Mouse (Mus musculus) stomach, embryonic 15.5 days (tissue): ENCODE measurements around the gene Ssbp2. TPM values are rescaled to one million over a fixed set of nuclear protein-coding genes. Genes with fewer than 3 reads are reported as not detected.

Experiments used
- ATAC-seq: fragments of 200-750 bp; cut with Nextera tagmentation; 2 replicates; pipeline ENCODE4 v1.8.0; 2017; ENCODE audit warnings: low read depth, moderate number of reproducible peaks, moderate TSS enrichment; ENCODE audit not compliant: insufficient read depth, low FRiP score
- H3K27ac ChIP-seq: fragments of 300-500 bp; sonication (generic); 2 replicates; pipeline ENCODE4 v1.5.1; 2015; ENCODE audit warnings: mild to moderate bottlenecking, inconsistent platforms
- H3K27me3 ChIP-seq: fragments of 300-500 bp; sonication (generic); replicated peaks from 2 replicates; pipeline ENCODE4 v1.6.1; 2015; ENCODE audit warnings: inconsistent platforms
- H3K36me3 ChIP-seq: fragments of 300-500 bp; sonication (generic); 2 replicates; pipeline ENCODE4 v1.6.1; 2015; ENCODE audit warnings: inconsistent platforms
- H3K4me1 ChIP-seq: fragments of 300-500 bp; sonication (generic); 2 replicates; pipeline ENCODE4 v1.6.1; 2015; ENCODE audit warnings: inconsistent platforms
- H3K4me2 ChIP-seq: fragments of 300-500 bp; sonication (generic); 2 replicates; pipeline ENCODE4 v1.6.1; 2015; ENCODE audit warnings: mild to moderate bottlenecking, inconsistent platforms
- H3K4me3 ChIP-seq: fragments of 300-500 bp; sonication (generic); replicated peaks from 2 replicates; pipeline ENCODE4 v1.5.1; 2015; ENCODE audit warnings: inconsistent platforms
- H3K9ac ChIP-seq: fragments of 300-500 bp; sonication (generic); 2 replicates; pipeline ENCODE4 v1.6.1; 2015; ENCODE audit warnings: inconsistent platforms
- H3K9me3 ChIP-seq: fragments of 300-500 bp; sonication (generic); 2 replicates; pipeline ENCODE4 v1.6.1; 2016; ENCODE audit warnings: inconsistent platforms
- WGBS: fragments of 180-500 bp; shearing (Covaris S2); methylation state at CpG from one replicate; pipeline ENCODE4 v1.1.7; 2015; 5-methylcytosine and 5-hydroxymethylcytosine counted together
- polyA plus RNA-seq: library from polyadenylated mRNA; unstranded; fragments of >200 nt; fragmentation: Nextera tagmentation; extraction: Ambion mirVana; gene quantifications from 2 replicates; pipeline ENCODE4 v1.2.1, GENCODE M21; 2015

Ssbp2 gene
- polyA plus RNA-seq, 1 experiment from 2014 or later = 114 TPM

DNA sequence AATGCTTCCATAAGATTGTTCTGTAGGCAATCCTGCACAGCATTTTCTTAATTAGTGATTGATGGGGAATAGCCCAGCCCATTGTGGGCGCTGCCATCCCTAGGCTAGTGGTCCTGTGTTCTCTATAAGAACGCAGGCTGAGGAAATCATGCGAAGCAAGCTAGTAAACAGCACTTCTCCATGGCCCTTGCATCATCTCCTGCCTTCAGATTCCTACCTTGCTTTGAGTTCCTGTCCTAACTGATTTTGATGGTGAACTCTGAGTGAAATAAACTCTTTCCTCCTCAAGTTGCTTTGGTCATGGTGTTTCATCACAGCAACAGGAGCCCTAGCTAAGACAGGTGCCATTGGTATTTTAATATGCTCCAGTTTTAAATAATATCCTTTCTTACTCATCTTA, 41.7 kb downstream of the Ssbp2 start:
- no peaks in the 10 kb centered on the region for H3K4me1 ChIP-seq
- H3K9me3 ChIP-seq = no peaks in the 10 kb centered on the region
- H3K9ac ChIP-seq = no peak overlapping the region
- no peak for ATAC-seq
- 95% methylated on average over 3 of the region's 3 CpGs for WGBS
- H3K4me2 ChIP-seq = no peak overlapping the region
- no peak overlapping the region for H3K4me3 ChIP-seq
- H3K36me3 ChIP-seq = no peaks in the 10 kb centered on the region
- H3K27me3 ChIP-seq = no peaks in the 10 kb centered on the region
- no peak overlapping the region for H3K27ac ChIP-seq

GRCm38 (mm10) chr13:91502642-91503373, 42.7 kb downstream of the Ssbp2 start:
- no peak for ATAC-seq
- Histone ChIP-seq H3K9me3 (no peaks in the 10 kb centered on the region), H3K4me1 (no peaks in the 10 kb centered on the region), H3K27me3 (no peaks in the 10 kb centered on the region), H3K36me3 (no peaks in the 10 kb centered on the region), H3K4me3 (no peak overlapping the region), H3K9ac (no peak overlapping the region), H3K4me2 (no peak overlapping the region), H3K27ac (no peak overlapping the region)
- WGBS = 63% methylated on average over 12 of the region's 12 CpGs

DNA sequence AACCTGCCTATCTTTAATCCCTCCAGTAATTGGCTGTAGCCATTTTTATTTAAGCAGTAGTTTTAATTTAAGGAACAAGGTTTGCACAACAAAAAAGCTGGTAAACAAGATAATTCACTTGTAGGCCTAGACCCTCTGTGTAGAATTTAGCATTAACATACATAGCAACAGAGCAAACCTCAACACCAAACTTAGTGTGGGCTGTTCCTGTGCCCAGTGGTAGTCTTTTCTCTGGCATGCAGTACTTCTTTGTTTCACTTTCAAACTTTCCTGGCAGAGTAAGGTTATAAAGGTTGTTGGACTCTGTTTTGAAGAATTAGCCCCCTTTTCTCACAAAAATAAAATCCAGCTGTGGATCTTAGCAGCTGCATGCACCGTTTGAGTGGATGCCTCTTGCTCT, 48.9 kb downstream of the Ssbp2 start:
- 69% methylated on average over 1 of the region's 1 CpGs for WGBS
- Histone ChIP-seq H3K36me3 (no peaks in the 10 kb centered on the region), H3K9me3 (no peaks in the 10 kb centered on the region)

GRCm38 (mm10) chr13:91509467-91509866, 49.4 kb downstream of the Ssbp2 start:
- Histone ChIP-seq H3K27me3 (no peaks in the 10 kb centered on the region), H3K36me3 (no peaks in the 10 kb centered on the region), H3K4me1 (no peaks in the 10 kb centered on the region), H3K4me2 (no peak overlapping the region), H3K9me3 (no peaks in the 10 kb centered on the region), H3K27ac (no peak overlapping the region), H3K9ac (no peak overlapping the region), H3K4me3 (no peak overlapping the region)
- WGBS = 39% methylated on average over 2 of the region's 2 CpGs
- no peak for ATAC-seq

More for the DNA sequence above, 48.9 kb downstream of the Ssbp2 start:
- H3K4me1 ChIP-seq = no peaks in the 10 kb centered on the region
- no peak overlapping the region for H3K4me2 ChIP-seq
- no peaks in the 10 kb centered on the region for H3K27me3 ChIP-seq
- no peak overlapping the region for H3K4me3 ChIP-seq
- no peak overlapping the region for H3K9ac ChIP-seq
- no peak overlapping the region for H3K27ac ChIP-seq
- no peak for ATAC-seq

GRCm38 (mm10) chr13:91514979-91515378, 54.9 kb downstream of the Ssbp2 start:
- H3K27me3 ChIP-seq = no peaks in the 10 kb centered on the region
- no peak overlapping the region for H3K4me3 ChIP-seq
- 85% methylated on average over 4 of the region's 4 CpGs for WGBS

DNA sequence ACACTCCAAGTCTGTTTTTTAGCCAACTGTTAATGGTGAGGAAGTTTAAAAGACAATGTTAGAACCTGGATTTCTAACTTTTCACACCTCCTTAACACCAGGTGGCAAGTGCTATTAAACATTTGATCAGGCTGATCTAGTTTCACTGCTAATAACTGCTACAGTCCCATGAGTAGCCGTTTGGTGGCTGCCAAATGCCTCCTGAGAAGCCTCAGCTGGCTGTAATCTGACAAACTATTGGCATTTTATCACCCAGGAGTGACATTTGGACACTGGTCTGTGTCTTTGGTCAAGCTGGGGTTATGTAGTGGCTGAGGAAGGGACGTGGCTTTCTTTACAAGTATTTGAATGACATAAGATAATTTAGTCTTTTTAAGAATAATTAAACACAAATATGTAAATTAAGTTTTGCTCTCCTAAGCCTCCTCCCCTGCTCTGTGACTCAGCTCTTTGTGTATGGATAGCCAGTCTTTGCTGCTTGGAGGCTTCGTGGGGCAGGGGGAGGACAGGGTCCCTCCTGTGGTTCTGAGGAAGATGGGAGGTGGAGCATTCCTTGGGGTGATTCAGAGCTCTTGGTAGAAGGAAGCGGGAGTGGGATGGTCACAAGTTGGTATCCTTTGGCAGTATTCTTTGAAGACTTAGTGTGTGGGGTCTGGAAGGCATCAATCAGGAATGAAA, 60.1 kb downstream of the Ssbp2 start:
- Histone ChIP-seq H3K27me3 (no peaks in the 10 kb centered on the region), H3K9me3 (no peaks in the 10 kb centered on the region), H3K4me3 (no peak overlapping the region), H3K9ac (no peak overlapping the region), H3K27ac (no peak overlapping the region), H3K36me3 (no peaks in the 10 kb centered on the region), H3K4me2 (no peak overlapping the region), H3K4me1 (0 out of 2 replicates have a peak, but pooled peaks cover 3% of the 10 kb centered on the region)
- WGBS = 38% methylated on average over 4 of the region's 4 CpGs
- no peak for ATAC-seq

More at GRCm38 (mm10) chr13:91514979-91515378, 54.9 kb downstream of the Ssbp2 start:
- Histone ChIP-seq H3K9ac (no peak overlapping the region), H3K36me3 (no peaks in the 10 kb centered on the region), H3K9me3 (no peaks in the 10 kb centered on the region), H3K27ac (no peak overlapping the region), H3K4me2 (no peak overlapping the region), H3K4me1 (no peaks in the 10 kb centered on the region)
- no peak for ATAC-seq

GRCm38 (mm10) chr13:91520968-91521367, 60.9 kb downstream of the Ssbp2 start:
- Histone ChIP-seq H3K4me3 (no peak overlapping the region), H3K4me2 (no peak overlapping the region), H3K4me1 (0 out of 2 replicates have a peak, but pooled peaks cover 3% of the 10 kb centered on the region), H3K9me3 (no peaks in the 10 kb centered on the region), H3K9ac (no peak overlapping the region), H3K27ac (no peak overlapping the region), H3K36me3 (no peaks in the 10 kb centered on the region), H3K27me3 (no peaks in the 10 kb centered on the region)
- ATAC-seq = no peak
- 98% methylated on average over 1 of the region's 1 CpGs for WGBS

- Histone ChIP-seq H3K4me2 (no peak overlapping the region), H3K36me3 (no peaks in the 10 kb centered on the region), H3K27me3 (no peaks in the 10 kb centered on the region), H3K4me1 (no peaks in the 10 kb centered on the region), H3K4me3 (no peak overlapping the region), H3K9me3 (no peaks in the 10 kb centered on the region), H3K27ac (no peak overlapping the region), H3K9ac (no peak overlapping the region)
- no peak for ATAC-seq
- WGBS = 88% methylated on average over 12 of the region's 12 CpGs
Observed at GRCm38 (mm10) chr13:91526058-91526457, 66.0 kb downstream of the Ssbp2 start.

DNA sequence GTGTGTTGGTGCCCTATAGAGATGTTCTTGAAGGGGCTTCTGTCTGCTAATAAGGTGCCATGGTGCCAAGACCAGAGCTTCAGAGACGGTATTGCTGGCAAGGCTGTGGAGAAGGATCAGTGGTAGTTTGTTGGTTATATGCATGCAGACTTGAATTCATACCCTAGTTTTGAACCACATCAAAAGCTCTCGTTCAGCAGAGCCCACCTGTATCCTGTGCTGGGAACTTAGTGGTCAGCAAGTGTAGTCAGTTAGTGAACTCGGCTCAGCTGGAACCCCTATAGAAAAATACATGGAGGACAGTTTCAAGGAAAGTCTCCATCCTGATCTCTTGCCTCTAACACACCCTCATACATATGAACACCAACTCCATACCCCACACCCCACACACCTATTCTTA, 69.7 kb downstream of the Ssbp2 start:
- no peaks in the 10 kb centered on the region for H3K27me3 ChIP-seq
- no peak overlapping the region for H3K27ac ChIP-seq
- WGBS = 87% methylated on average over 3 of the region's 3 CpGs
- no peak overlapping the region for H3K4me3 ChIP-seq
- peaks cover 7% of the 10 kb centered on the region for H3K36me3 ChIP-seq
- H3K4me2 ChIP-seq = no peak overlapping the region
- no peak for ATAC-seq
- H3K4me1 ChIP-seq = no peaks in the 10 kb centered on the region
- no peak overlapping the region for H3K9ac ChIP-seq
- H3K9me3 ChIP-seq = no peaks in the 10 kb centered on the region

GRCm38 (mm10) chr13:91536711-91537110, 76.6 kb downstream of the Ssbp2 start:
- peaks cover 7% of the 10 kb centered on the region for H3K36me3 ChIP-seq
- H3K4me3 ChIP-seq = no peak overlapping the region
- no peaks in the 10 kb centered on the region for H3K9me3 ChIP-seq
- no peak for ATAC-seq
- H3K9ac ChIP-seq = no peak overlapping the region
- H3K27ac ChIP-seq = no peak overlapping the region
- no peak overlapping the region for H3K4me2 ChIP-seq
- H3K4me1 ChIP-seq = no peaks in the 10 kb centered on the region
- no peaks in the 10 kb centered on the region for H3K27me3 ChIP-seq
- 85% methylated on average over 3 of the region's 3 CpGs for WGBS

- ATAC-seq = peak; percentile 14; the same call in 1 of the 2 replicates
- Histone ChIP-seq H3K4me1 (no peaks in the 10 kb centered on the region), H3K9me3 (no peaks in the 10 kb centered on the region), H3K27ac (no peak overlapping the region), H3K9ac (no peak overlapping the region), H3K4me2 (no peak overlapping the region), H3K4me3 (no peak overlapping the region), H3K27me3 (no peaks in the 10 kb centered on the region), H3K36me3 (no peaks in the 10 kb centered on the region)
- 82% methylated on average over 2 of the region's 2 CpGs for WGBS
Observed at GRCm38 (mm10) chr13:91540145-91541068, 80.3 kb downstream of the Ssbp2 start.

DNA sequence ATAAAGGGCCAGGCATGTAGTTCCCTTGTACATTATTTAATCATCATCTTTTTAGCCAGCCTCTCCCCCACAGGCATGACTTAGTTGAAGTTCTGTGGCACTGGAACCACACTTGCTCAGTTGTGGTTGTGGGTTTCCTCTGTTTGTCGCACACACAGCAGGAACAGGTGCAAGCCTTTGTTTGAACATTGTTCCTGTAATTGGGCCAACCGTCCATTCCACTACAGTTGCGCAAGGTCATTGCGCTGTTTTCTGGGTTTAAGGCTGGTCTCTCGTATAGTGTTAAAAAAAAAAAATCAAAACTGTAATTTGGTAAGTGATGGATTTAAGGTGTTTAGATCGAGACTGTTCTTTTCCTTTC, 81.0 kb downstream of the Ssbp2 start:
- no peak overlapping the region for H3K9ac ChIP-seq
- no peaks in the 10 kb centered on the region for H3K36me3 ChIP-seq
- no peaks in the 10 kb centered on the region for H3K4me1 ChIP-seq
- no peak overlapping the region for H3K27ac ChIP-seq
- H3K4me3 ChIP-seq = no peak overlapping the region
- 87% methylated on average over 6 of the region's 6 CpGs for WGBS
- no peak overlapping the region for H3K4me2 ChIP-seq
- no peaks in the 10 kb centered on the region for H3K27me3 ChIP-seq
- no peak for ATAC-seq
- H3K9me3 ChIP-seq = no peaks in the 10 kb centered on the region
